Mouse (Mus musculus): ENCODE results near the gene Btbd3. TPM values are rescaled to one million over a fixed set of nuclear protein-coding genes. Genes with fewer than 3 reads are reported as not detected.

Btbd3 gene
- not detected for polyA plus RNA-seq (2017; shearing (Covaris generic))

GRCm38 (mm10) chr2:138256411-138256810 is at the start of gene Btbd3:
TSS of gene Btbd3 (plus strand) at chr2:138256565.
- no peak for ATAC-seq

- no peak for ATAC-seq
Measured at GRCm38 (mm10) chr2:138215561-138215960, 40.8 kb upstream of the Btbd3 start.

GRCm38 (mm10) chr2:138220269-138220668 is 36.1 kb upstream of the Btbd3 start:
- no peak for ATAC-seq

- ATAC-seq: no peak
Measured at GRCm38 (mm10) chr2:138232247-138232646, 24.1 kb upstream of the Btbd3 start.

- no peak for ATAC-seq
Measured at GRCm38 (mm10) chr2:138236149-138236548, 20.2 kb upstream of the Btbd3 start.

- no peak for ATAC-seq
Measured at GRCm38 (mm10) chr2:138242452-138242851, 13.9 kb upstream of the Btbd3 start.

GRCm38 (mm10) chr2:138245631-138246289 is 10.6 kb upstream of the Btbd3 start:
- no peak for ATAC-seq

GRCm38 (mm10) chr2:138247986-138248385 is 8.4 kb upstream of the Btbd3 start:
- no peak for ATAC-seq

GRCm38 (mm10) chr2:138256851-138257471 is 596 bp downstream of the Btbd3 start:
- no peak for ATAC-seq

GRCm38 (mm10) chr2:138257692-138258315 is 1.4 kb downstream of the Btbd3 start:
- no peak for ATAC-seq

- ATAC-seq: no peak
Measured at GRCm38 (mm10) chr2:138261140-138261539, 4.8 kb downstream of the Btbd3 start.

GRCm38 (mm10) chr2:138262885-138263284 is 6.5 kb downstream of the Btbd3 start:
- no peak for ATAC-seq

- ATAC-seq: no peak
Measured at GRCm38 (mm10) chr2:138265356-138266005, 9.1 kb downstream of the Btbd3 start.

GRCm38 (mm10) chr2:138266679-138267078 is 10.3 kb downstream of the Btbd3 start:
- no peak for ATAC-seq

- no peak for ATAC-seq
Measured at GRCm38 (mm10) chr2:138267852-138268513, 11.6 kb downstream of the Btbd3 start.

GRCm38 (mm10) chr2:138269330-138269729 is 13.0 kb downstream of the Btbd3 start:
- no peak for ATAC-seq

GRCm38 (mm10) chr2:138273404-138274073 is 17.2 kb downstream of the Btbd3 start:
- ATAC-seq: no peak

- ATAC-seq: no peak
Measured at GRCm38 (mm10) chr2:138274086-138274485, 17.7 kb downstream of the Btbd3 start.

GRCm38 (mm10) chr2:138277842-138278691 is 21.7 kb downstream of the Btbd3 start:
- ATAC-seq: no peak

GRCm38 (mm10) chr2:138278853-138279640 is 22.7 kb downstream of the Btbd3 start:
- ATAC-seq: no peak
